In the genomic region with DNA sequence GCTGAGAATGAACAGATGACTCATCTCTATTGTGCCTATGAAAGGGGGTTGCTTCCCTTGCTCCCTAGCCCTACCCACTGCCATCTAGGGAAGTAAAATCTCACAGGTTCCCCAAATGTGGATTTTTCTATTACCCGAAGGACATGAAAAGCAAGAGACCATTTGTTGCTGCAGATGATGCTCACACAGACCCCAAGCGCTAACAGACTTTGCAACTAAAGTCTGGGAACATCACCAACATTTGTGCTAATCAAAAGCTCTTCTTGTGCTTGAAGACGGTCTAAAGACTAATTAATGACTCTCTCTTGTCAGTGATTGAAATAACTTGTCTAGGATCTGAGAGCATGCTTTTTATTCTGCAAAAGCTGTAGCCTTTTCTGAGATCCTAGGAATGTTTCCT, we compare ENCODE assay signal across 33 mouse cellular contexts.
A peak's percentile ranks its signal among the peaks of the same experiment; 100 is the strongest.
DNase-seq lines count a peak whose midpoint lies in the region; ATAC-seq and TF ChIP-seq lines count a peak whose summit lies in the region.
"Had no signal": no experiment of that assay in that cellular context is flagged by ENCODE, and none has a peak within 500 bp of the region (broad histone marks: within the 10 kb centered on the region; RNA-seq: fewer than 3 reads in every experiment).

No protein-coding gene starts in this region.

- H3K9me3 ChIP-seq in forebrain, embryonic 16.5 days (ENCODE audit: control insufficient read depth, low read length), result no peaks in the 10 kb centered on the region
- no peaks in the 10 kb centered on the region for H3K9me3 ChIP-seq in forebrain, embryonic 10.5 days
- H3K9me3 ChIP-seq in intestine, postnatal 0 days (ENCODE audit: control insufficient read depth), result no peaks in the 10 kb centered on the region
- H3K9me3 ChIP-seq: embryonic facial prominence, embryonic 10.5 days; embryonic facial prominence, embryonic 15.5 days; heart, embryonic 10.5 days; heart, embryonic 15.5 days; hindbrain, embryonic 12.5 days; intestine, embryonic 15.5 days; limb, embryonic 13.5 days; lung, embryonic 15.5 days; neural tube, embryonic 12.5 days had no signal

- WGBS in forebrain, embryonic 16.5 days, result 57% methylated on average over 3 of the region's 3 CpGs
- WGBS in forebrain, embryonic 10.5 days, result 91% methylated on average over 3 of the region's 3 CpGs
- 84% methylated on average over 3 of the region's 3 CpGs for WGBS in intestine, postnatal 0 days

- no peak overlapping the region for H3K9ac ChIP-seq in forebrain, embryonic 16.5 days (replicated peaks; ENCODE audit: low read depth, low read length)
- H3K9ac ChIP-seq in intestine, postnatal 0 days (ENCODE audit: low read depth, low read length), result no peak overlapping the region
- H3K9ac ChIP-seq: embryonic facial prominence, embryonic 15.5 days; heart, embryonic 15.5 days; hindbrain, embryonic 12.5 days; intestine, embryonic 15.5 days; limb, embryonic 13.5 days; lung, embryonic 15.5 days; neural tube, embryonic 12.5 days had no signal

- DNase-seq in forebrain, embryonic 10.5 days (ENCODE audit: extremely low spot score, low spot score), result no peak
- peak; percentile 11 for DNase-seq in Muller cell, postnatal 12 days (ENCODE audit: inconsistent ontology term)
- peak; percentile 2 to 7 for DNase-seq in layer of hippocampus, adult 8-10 months (ENCODE audit: low spot score in 2 of 2)
- DNase-seq in layer of hippocampus, postnatal 36 days, result peak; percentile 3 to 15
- no peak for DNase-seq in ovary, postnatal 14 days (ENCODE audit: low spot score)
- DNase-seq in heart, adult 11 months, result no peak
- DNase-seq: adrenal gland, postnatal 10 days; cerebellum, adult 2 months; cerebellum, postnatal 25 days; gastrocnemius, postnatal 14 days; kidney, adult 8-10 months; kidney, postnatal 10 days; right cerebral cortex, postnatal 4 days; thymus, adult 2 months; thymus, postnatal 4 days had no signal

- no peak for TF ChIP-seq CTCF in intestine, postnatal 0 days (IDR thresholded peaks at IDR 0.05; ENCODE audit: low read depth)

- 0 out of 2 replicates have a peak, but pooled peaks have one; percentile 33 for ATAC-seq in forebrain, embryonic 16.5 days
- no peak for ATAC-seq in intestine, postnatal 0 days
- ATAC-seq: activated CD4-positive, CD25-positive, alpha-beta regulatory T cell, adult 4 months; CD4-positive, CD25-positive, alpha-beta regulatory T cell, adult 4 months; hindbrain, postnatal 0 days; intestine, embryonic 15.5 days had no signal

- no peak overlapping the region for H3K4me3 ChIP-seq in forebrain, embryonic 16.5 days (replicated peaks; ENCODE audit: low read length)
- no peak overlapping the region for H3K4me3 ChIP-seq in forebrain, embryonic 10.5 days
- no peak overlapping the region for H3K4me3 ChIP-seq in intestine, postnatal 0 days (ENCODE audit: low read depth, low read length)
- H3K4me3 ChIP-seq: embryonic facial prominence, embryonic 10.5 days; embryonic facial prominence, embryonic 15.5 days; heart, embryonic 10.5 days; heart, embryonic 15.5 days; hindbrain, embryonic 12.5 days; intestine, embryonic 15.5 days; limb, embryonic 13.5 days; lung, embryonic 15.5 days; myocyte; neural tube, embryonic 12.5 days had no signal

- no peak overlapping the region for H3K27ac ChIP-seq in forebrain, embryonic 16.5 days (ENCODE audit: low read length)
- H3K27ac ChIP-seq in forebrain, embryonic 10.5 days, result no peak overlapping the region
- H3K27ac ChIP-seq in intestine, postnatal 0 days (ENCODE audit: low read depth, low read length), result no peak overlapping the region
- H3K27ac ChIP-seq: embryonic facial prominence, embryonic 10.5 days; embryonic facial prominence, embryonic 15.5 days; heart, embryonic 10.5 days; heart, embryonic 15.5 days; hindbrain, embryonic 12.5 days; hindbrain, postnatal 0 days; intestine, embryonic 15.5 days; limb, embryonic 13.5 days; lung, embryonic 15.5 days; neural tube, embryonic 12.5 days; stomach, postnatal 0 days had no signal

- no peak overlapping the region for H3K4me2 ChIP-seq in forebrain, embryonic 16.5 days (ENCODE audit: low read length)
- H3K4me2 ChIP-seq in intestine, postnatal 0 days (replicated peaks; ENCODE audit: low read depth), result no peak overlapping the region
- H3K4me2 ChIP-seq: embryonic facial prominence, embryonic 15.5 days; heart, embryonic 15.5 days; hindbrain, embryonic 12.5 days; intestine, embryonic 15.5 days; limb, embryonic 13.5 days; liver, embryonic 11.5 days; lung, embryonic 15.5 days; midbrain, embryonic 11.5 days; neural tube, embryonic 12.5 days had no signal

- no peaks in the 10 kb centered on the region for H3K36me3 ChIP-seq in forebrain, embryonic 16.5 days (ENCODE audit: control insufficient read depth, insufficient read depth)
- H3K36me3 ChIP-seq in forebrain, embryonic 10.5 days (replicated peaks), result no peaks in the 10 kb centered on the region
- H3K36me3 ChIP-seq in intestine, postnatal 0 days (ENCODE audit: control insufficient read depth, insufficient read depth), result no peaks in the 10 kb centered on the region
- H3K36me3 ChIP-seq: embryonic facial prominence, embryonic 10.5 days; heart, embryonic 10.5 days; heart, embryonic 15.5 days; hindbrain, embryonic 12.5 days; intestine, embryonic 15.5 days; limb, embryonic 13.5 days; lung, embryonic 15.5 days; neural tube, embryonic 12.5 days had no signal

- no peaks in the 10 kb centered on the region for H3K4me1 ChIP-seq in forebrain, embryonic 16.5 days (replicated peaks; ENCODE audit: control insufficient read depth, insufficient read depth, low read length)
- H3K4me1 ChIP-seq in forebrain, embryonic 10.5 days, result no peaks in the 10 kb centered on the region
- no peaks in the 10 kb centered on the region for H3K4me1 ChIP-seq in intestine, postnatal 0 days (replicated peaks; ENCODE audit: control insufficient read depth, insufficient read depth, low read length)
- H3K4me1 ChIP-seq: embryonic facial prominence, embryonic 10.5 days; embryonic facial prominence, embryonic 15.5 days; heart, embryonic 10.5 days; heart, embryonic 15.5 days; hindbrain, embryonic 12.5 days; intestine, embryonic 15.5 days; limb, embryonic 13.5 days; lung, embryonic 15.5 days; neural tube, embryonic 12.5 days had no signal

- no peaks in the 10 kb centered on the region for H3K27me3 ChIP-seq in forebrain, embryonic 16.5 days (replicated peaks; ENCODE audit: control insufficient read depth, insufficient read depth, low read length)
- H3K27me3 ChIP-seq in forebrain, embryonic 10.5 days (ENCODE audit: poor library complexity, severe bottlenecking), result no peaks in the 10 kb centered on the region
- no peaks in the 10 kb centered on the region for H3K27me3 ChIP-seq in intestine, postnatal 0 days (replicated peaks; ENCODE audit: control insufficient read depth, insufficient read depth, low read length)
- H3K27me3 ChIP-seq: embryonic facial prominence, embryonic 15.5 days; heart, embryonic 15.5 days; hindbrain, embryonic 12.5 days; intestine, embryonic 15.5 days; limb, embryonic 13.5 days; lung, embryonic 15.5 days; neural tube, embryonic 12.5 days had no signal

Comparison
In these comparisons a context has a peak if more than half of its experiments do, and no peak if none do; other contexts are left out.
1. DNase-seq: peak in Muller cell, postnatal 12 days (single experiment), layer of hippocampus, adult 8-10 months (2 of 2) and layer of hippocampus, postnatal 36 days (2 of 2); none in forebrain, embryonic 10.5 days (single experiment), ovary, postnatal 14 days (single experiment) and heart, adult 11 months (single experiment).